Mouse (Mus musculus): ENCODE results near the gene Stra6.

GRCm38 (mm10) chr9:58014393-58015160 lies 49.0 kb upstream of the Stra6 start:
- no peak for TF ChIP-seq CTCF (IDR thresholded peaks at IDR 0.05; ENCODE audit: borderline replicate concordance, insufficient read depth, low read depth, low read length)
- TF ChIP-seq POLR2A (IDR thresholded peaks at IDR 0.05; ENCODE audit: borderline replicate concordance, insufficient read depth, low read length), result no peak

Measured in cerebellum, adult 2 months (tissue).